Mouse (Mus musculus) kidney, adult 11 months (tissue): Measurements from ENCODE around the gene Ryr1.
"Not testable (repeated sequence)": the region's sequence is repeated elsewhere in the genome, so short reads cannot be mapped to it uniquely, and the experiment has no call there.

Source experiments
- DNase-seq: peaks from one replicate; pipeline ENCODE4 v3.0.0; 2022

Ryr1 gene

DNA sequence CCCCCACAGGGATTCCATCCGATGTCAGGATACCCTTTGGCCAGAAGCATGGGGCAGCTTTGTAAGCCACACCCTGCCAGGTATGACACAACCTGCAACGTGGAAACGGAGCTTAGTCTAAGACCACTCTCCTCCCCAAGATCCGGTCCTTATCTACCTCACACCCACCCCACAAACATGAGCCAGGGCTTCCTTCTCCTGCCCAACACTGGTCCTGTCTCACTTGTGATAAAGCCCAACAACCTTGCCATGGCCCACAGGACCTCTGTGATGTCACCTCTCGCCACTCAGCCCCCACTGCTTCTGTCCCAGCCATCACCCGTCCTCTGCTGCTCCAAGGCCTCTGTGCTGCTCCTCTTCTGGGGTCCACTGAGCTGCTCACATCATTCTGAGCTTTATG is 49.8 kb downstream of the Ryr1 start:
- DNase-seq: no peak

DNA sequence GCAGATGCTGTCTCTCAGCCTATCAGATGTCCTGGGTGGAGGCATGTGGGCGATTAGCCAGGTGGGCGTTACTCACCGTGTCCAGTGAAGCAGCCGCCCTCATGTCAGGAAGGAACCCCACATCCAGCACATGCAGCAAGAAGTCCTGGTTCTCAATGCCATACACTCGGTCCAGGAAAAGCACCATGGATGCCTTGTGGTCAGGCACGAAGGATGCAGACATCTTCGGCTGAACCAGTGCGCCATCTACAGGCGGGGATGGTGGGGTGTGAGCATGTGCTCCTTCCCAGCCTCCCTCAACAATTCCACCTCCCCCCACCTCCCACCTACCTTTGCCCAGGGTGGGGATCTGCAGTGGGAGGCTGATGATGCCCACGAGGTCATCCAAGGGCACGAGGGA is 52.3 kb downstream of the Ryr1 start:
- DNase-seq: no peak

- DNase-seq: no peak
These were observed 53.6 kb downstream of the Ryr1 start for GRCm38 (mm10) chr7:29071169-29071891.

- DNase-seq: no peak
These were observed 54.4 kb downstream of the Ryr1 start for GRCm38 (mm10) chr7:29070364-29071168.

DNA sequence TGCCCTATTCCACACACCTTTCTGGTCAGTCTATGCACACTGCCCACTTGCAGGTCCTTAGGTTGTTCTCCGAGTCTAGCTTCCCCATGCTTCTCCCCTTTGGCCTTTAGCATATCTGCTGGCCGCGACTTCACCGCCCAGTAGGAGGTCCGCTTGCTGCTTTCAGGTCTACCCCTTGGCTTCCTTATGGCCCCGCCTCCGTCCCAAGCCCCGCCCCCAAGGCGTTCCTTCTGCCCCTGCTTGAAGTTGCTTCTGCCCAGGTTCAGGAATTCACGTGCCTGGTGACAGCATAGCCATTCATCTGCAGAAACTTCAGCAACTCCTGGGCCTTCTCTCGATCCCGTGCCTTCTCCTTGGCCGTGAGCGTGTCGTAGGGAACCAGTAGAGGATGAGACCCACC is 57.2 kb downstream of the Ryr1 start:
- DNase-seq: peak; percentile 49

DNA sequence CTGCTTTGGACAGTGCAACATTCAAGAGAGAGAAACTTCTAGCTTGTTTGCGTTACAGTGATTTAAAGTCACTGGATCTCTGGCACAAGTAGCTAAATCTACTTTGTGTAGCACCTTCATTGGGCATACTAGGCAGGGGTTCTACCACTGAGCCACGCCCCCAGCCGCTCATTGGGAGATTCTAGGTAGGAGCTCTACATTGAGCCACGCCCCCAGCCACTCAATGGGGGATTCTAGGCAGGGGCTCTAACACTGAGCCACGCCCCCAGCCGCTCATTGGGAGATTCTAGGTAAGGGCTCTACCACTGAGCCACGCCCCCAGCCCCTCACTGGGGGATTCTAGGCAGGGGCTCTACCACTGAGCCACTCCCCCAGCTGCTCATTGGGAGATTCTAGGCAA is 61.5 kb downstream of the Ryr1 start:
- not testable (repeated sequence) for DNase-seq

- no peak for DNase-seq
These were observed 63.4 kb downstream of the Ryr1 start for GRCm38 (mm10) chr7:29061522-29062037.

- DNase-seq: no peak
These were observed 65.5 kb downstream of the Ryr1 start for GRCm38 (mm10) chr7:29059445-29059844.

GRCm38 (mm10) chr7:29052821-29053220 is 72.2 kb downstream of the Ryr1 start:
- DNase-seq: no peak

DNA sequence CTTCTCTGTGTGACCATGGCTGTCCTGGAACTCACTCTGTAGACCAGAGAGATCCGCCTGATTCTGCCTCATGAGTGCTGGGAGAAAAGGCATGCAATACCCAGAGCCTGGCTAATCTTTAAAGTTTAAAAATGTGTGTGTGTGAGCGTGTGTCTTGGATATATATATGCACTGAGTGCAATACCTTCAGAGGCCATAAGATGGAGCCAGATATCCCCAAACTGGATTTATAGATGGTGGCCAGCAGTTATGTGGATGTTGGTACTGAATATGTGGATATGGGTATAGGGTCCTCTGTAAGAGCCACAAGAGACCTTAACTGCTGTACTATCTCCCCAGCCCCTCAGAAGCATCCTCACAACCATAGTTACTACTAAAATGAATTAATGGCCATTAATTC is 74.2 kb downstream of the Ryr1 start:
- no peak for DNase-seq

GRCm38 (mm10) chr7:29048615-29049014 is 76.4 kb downstream of the Ryr1 start:
- no peak for DNase-seq

DNA sequence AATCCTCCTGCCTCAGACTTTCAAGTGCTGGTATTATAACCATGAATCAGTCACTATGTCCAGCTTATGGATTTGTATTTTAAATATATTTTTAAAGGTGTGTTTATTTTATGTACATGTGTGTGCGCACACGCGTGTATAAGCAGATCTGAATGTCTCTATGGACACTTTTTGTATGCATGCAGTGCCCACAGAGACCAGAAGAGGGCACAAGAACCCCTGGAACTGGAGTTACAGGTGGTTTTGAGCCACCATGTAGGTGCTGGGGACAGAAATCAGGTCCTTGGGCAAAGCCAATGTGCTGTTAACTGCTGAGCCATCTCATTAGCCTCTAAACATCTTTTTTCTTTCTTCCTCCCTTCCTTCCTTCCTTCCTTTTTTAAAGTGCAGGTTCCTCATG is 76.9 kb downstream of the Ryr1 start:
- no peak for DNase-seq

DNA sequence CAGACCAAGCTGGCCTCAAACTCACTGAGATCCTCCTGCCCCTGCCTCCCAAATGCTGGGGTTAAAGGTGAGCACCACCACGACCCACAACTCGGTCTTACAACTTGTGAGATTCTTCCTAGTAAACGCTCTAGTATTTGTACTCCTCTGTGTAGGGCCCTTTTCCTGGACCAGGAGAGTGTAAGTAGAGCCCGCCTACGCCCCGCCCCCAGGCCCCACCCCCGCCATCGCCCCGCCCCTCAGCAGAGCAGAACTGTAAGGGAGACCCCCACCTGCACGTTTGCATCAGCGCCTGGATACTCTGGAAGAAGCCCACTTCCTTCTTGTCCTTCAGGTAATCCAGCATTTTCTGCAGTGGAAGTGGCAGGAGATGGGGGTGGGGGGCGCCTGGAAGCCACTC is 78.4 kb downstream of the Ryr1 start:
- no peak for DNase-seq

DNA sequence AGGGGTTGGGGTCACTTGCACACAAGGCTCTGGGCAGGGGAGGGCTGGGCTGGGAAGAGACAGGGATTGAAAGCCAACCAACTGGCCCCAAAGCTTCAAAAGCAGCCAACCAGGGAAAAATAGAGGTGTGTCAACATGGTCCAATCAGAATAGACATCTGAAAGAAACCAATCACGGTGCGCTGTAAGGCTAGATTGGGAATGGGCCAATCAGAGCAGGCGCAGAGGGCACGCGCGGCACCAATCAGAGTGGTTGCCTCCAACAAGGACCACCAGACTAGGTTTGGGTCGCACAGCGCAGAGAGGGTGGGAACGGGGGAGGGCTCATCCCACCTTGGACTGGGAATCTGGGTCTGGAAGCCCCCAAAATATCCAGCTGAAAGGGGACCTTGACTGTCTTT is 80.7 kb downstream of the Ryr1 start:
- no peak for DNase-seq

- DNase-seq: no peak
These were observed 81.3 kb downstream of the Ryr1 start for GRCm38 (mm10) chr7:29043674-29044057.

DNA sequence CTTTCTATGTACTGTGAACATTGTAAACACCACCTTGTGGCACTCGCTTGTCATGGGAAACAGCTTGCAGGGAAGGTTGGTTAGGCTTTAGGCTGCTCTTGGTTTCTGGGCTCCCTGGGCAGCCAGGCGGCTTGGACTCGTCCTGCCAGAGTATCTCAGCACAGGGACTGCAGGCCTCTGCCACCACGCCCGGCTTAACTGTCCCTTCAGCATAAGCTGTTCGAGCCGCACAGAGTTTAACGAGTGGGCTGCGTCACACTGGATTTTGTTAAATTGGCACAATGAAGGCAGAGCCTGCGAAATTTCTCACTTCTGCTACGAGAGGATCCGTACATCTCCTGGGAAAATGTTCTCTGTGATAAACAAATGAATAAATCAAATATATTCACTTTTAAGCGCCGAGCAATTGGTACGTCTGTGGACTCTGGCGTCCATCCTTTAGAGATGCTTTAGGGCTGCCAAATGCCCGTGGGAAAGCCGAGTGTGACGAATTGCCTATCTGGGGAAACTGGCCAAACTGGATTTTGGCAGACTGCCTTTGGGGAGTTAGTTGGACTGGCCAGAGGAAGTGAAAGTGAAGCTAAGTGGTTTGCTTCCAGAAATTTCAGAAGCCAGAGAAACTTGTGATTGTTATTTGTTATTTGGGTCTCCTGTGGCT is 81.8 kb downstream of the Ryr1 start:
- DNase-seq: peak; percentile 55

DNA sequence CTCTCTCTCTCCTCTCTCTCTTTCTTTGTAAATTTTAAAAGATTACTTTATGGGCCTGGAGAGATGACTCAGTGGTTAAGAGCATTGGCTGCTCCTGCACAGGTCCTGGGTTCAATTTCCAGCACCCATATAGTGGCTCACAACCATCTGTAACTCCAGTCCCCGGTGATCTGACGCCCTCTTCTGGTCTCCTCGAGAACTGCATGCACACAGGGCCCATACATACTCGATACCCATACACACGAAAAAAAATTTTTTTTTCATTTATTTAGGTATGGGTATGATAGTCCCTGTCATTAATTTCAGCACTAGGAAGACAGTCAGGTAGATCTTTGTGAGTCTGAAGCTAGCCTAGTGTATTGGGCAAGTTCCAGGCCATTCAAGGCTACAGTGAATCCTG is 83.8 kb downstream of the Ryr1 start:
- no peak for DNase-seq

DNA sequence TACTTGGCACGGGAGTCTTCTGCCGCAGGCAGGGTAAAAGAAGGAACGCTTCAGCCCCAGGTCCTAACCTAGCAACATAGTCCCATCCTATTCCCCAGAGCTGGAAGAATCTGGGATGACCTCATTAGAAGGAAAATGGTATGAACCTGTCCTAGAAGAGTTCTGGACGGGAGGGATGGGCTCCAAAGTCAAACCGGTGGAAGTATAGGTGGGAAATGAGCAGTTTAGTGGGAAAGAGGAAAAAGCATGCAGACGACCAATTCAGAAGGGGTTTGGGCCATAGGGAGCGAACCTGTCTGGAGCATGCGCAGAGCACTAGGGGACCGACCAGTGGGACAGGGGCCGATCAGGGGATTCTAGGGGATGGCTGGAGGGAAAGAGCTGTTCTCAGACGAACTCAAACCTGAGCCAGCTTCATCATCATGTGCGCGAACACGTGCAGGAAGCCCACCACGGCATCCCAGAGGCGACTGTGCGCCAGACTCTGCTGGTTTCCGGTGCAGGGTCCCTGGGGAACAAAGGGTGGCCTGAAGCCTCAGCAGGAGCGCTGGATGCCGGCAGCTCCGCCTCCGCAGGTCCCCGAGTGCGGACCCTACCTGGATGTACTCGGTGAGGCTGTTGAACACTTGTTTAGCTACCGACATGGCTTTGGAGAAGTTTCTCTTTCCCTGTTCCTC is 84.9 kb downstream of the Ryr1 start:
- DNase-seq: no peak

DNA sequence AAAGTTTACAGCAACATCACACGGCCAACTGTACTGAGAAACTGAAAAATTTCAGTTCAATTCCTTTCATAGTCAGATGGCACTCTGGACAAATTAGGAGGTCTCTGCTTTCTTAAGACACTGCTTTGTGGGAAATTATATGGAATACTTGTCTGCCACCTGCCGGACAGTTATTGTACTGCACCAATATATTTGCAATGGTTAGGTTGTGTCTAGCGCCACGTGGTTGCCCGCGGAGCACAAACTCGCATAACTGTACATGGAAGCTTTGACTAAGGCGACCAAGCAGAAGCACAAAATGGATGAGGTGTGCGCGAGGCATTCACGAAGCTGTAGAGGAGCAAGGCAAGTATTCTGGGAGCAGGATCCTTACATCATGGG is 85.4 kb downstream of the Ryr1 start:
- peak; percentile 74 for DNase-seq

GRCm38 (mm10) chr7:29037261-29037660 is 87.7 kb downstream of the Ryr1 start:
- no peak for DNase-seq

GRCm38 (mm10) chr7:29032685-29033084 is 92.3 kb downstream of the Ryr1 start:
- DNase-seq: no peak

- DNase-seq: no peak
These were observed 93.3 kb downstream of the Ryr1 start for GRCm38 (mm10) chr7:29031641-29032040.
